Mouse (Mus musculus): ENCODE results near the gene Gm2016.
"Not testable (repeated sequence)": the region's sequence is repeated elsewhere in the genome, so short reads cannot be mapped to it uniquely, and the experiment has no call there.

Gm2016 gene

DNA sequence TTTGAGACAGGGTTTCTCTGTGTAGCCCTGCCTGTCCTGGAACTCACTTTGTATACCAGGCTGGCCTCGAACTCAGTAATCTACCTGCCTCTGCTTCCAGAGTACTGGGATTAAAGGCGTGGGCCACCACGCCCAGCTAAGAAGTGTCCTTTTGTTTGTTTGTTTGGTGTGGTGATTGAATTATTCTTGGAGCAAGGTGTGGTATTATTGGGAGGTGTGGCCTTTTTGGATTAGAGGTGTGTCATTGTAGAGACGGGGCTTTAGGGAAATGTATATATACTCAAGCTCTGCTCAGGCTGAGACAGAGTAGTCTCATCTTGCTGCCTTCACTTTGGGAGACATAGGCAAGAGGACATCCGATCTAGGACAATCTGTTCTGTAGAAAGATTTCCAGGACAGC is at the start of gene Gm2016:
Gene Gm2016, plus strand, starts transcription at position 301 of the 400 bp plus-strand sequence.
- in situ Hi-C loops (cut with MboI; ENCODE audit: low pct_unique_long_range_greater_than_20kb in 1 of 2, low sequenced_read_pairs in 2 of 2, unreplicated experiment in 1 of 2), result not testable (repeated sequence)

DNA sequence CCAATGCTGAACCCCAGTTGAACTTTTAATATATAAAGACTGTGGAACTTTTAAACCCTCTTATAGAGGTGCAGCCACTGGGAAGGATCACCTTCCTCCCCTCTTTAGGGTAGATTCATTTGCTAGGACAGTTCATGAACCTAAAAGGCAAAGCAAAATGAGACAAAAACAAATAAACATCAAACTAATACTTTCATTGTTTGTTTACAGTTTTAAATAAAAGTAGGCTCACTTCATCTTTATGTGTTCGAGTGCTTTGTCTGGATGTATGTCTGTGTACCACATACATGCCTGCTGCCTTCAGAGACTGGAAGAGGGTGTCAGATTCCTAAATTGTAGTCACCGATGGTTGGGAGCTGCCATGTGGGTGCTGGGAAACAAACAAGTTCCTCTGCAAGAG is 31.6 kb upstream of the Gm2016 start, which contains the start of gene Gm2001:
Gene Gm2001, minus strand, starts transcription at position 101 of the 400 bp plus-strand sequence.
- in situ Hi-C loops (cut with MboI; ENCODE audit: low pct_unique_long_range_greater_than_20kb in 1 of 2, low sequenced_read_pairs in 2 of 2, unreplicated experiment in 1 of 2), result not testable (repeated sequence)

DNA sequence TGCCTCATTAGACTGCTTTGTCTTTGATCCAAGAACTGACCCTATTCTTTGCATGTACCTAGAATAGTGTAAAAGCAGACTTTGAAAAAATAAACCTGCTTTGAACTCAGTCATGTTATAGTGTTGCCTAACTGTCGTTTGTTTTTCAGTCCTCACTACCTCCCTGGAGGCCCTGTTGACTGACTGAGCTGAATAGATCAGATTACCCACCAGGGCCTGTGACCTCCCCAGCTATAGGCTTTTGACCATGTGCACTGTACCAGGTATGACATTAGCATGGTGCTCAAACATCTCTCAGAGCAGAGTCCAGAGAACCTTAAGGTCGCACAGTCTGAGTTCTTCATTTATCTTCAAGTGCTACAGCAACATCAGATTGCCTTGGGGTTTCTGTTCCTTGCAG is 23.2 kb upstream of the Gm2016 start:
- in situ Hi-C loops (cut with MboI; ENCODE audit: low pct_unique_long_range_greater_than_20kb in 1 of 2, low sequenced_read_pairs in 2 of 2, unreplicated experiment in 1 of 2), result not testable (repeated sequence)

DNA sequence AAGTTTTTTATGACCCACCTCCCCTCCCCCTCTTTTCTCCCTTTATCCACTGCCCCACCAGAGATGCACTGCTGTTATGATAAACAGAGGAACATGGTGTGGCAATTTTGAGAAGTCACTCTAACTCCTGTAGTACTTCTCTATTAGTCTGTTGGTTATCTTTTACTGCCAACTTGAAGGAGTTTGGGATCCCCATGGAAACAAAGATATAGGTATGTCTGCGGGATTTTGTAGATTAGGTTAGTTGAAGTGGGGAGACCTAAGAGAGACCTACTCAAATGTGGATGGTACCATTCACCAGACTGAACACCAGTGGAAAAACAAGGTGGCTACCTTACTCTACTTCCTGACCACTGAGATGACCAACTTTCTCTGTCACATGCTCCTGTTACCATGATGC is 17.8 kb upstream of the Gm2016 start:
- in situ Hi-C loops (cut with MboI; ENCODE audit: low pct_unique_long_range_greater_than_20kb in 1 of 2, low sequenced_read_pairs in 2 of 2, unreplicated experiment in 1 of 2), result not testable (repeated sequence)

DNA sequence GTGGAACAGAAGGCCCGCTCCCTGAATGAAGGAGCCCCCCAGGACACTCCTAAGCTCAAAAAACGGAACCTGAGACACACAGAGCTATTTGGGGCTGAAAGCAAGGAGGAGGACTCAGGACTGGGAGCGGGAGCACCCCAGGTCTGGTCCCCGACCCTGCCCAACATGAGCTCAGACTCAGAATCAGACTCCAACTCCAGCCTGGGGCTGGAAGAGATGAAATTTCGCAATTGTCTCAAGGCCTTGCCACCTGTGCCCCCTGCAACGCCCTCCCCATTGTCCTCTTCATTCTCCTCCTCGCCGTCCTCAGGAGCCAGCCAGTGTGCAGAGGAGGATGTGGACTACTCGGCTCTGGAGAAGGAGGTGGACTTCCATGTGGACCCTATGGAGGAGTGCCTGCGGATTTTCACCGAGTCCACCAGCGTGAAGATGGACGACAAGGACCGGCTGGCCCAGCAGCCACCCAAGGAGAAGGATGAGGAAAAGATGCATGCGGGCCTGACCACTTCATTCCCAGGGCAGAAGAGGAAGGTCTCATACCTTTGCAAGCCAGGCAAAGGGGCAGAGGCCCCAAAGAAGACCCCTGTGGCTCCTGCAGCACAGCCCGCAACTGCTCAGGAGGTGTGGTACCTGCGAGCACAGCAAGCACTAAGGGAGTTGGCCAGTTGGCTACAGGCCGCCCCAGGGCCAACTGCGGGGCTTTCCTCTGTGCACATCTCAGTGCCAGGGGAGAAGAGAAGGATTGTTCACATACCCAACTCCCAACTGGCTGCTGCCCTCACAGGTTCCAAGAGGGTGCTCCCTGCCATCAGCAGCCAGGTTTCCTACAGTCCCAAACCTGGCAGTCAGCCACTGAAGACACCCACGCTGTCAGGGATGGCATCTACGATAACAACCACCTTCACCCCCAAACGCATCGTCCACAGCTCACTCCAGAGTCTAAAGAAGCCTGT is 11.9 kb upstream of the Gm2016 start:
- in situ Hi-C loops (cut with MboI; ENCODE audit: low pct_unique_long_range_greater_than_20kb in 1 of 2, low sequenced_read_pairs in 2 of 2, unreplicated experiment in 1 of 2), result not testable (repeated sequence)

DNA sequence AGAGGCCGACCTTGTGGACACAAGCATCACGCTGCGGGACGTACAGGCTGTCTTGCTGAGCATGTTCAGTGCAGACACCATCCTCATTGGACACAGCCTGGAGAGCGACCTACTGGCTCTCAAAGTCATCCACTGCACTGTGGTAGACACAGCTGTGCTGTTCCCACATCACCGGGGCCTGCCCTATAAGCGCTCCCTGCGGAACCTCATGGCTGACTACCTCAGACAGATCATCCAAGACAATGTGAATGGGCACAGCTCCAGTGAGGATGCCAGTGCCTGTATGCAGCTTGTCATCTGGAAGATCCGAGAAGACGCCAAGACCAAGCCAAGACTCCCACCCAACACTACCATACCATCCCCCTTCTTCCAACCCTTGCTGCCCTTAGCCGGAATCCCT is 10.2 kb upstream of the Gm2016 start:
- in situ Hi-C loops (cut with MboI; ENCODE audit: low pct_unique_long_range_greater_than_20kb in 1 of 2, low sequenced_read_pairs in 2 of 2, unreplicated experiment in 1 of 2), result not testable (repeated sequence)

DNA sequence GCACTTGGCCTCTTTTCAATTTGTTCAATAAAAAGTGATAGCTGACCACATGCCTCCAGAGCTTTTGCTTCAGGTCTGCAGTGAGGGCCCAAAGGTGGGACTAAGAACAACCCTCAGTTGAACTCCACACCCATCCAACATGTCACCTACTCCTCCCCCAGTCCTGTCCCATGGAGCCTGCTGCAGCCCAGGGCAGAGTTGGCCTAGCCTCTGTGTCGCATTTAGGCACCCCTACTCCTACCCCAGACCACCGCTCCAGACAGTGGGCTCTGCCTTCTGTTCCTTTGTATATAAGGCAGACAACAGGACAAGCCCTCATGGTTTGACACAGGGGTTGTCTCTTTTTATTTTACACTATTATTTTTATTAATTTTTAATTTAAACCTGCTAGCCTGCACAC is 9.8 kb upstream of the Gm2016 start:
- in situ Hi-C loops (cut with MboI; ENCODE audit: low pct_unique_long_range_greater_than_20kb in 1 of 2, low sequenced_read_pairs in 2 of 2, unreplicated experiment in 1 of 2), result not testable (repeated sequence)

DNA sequence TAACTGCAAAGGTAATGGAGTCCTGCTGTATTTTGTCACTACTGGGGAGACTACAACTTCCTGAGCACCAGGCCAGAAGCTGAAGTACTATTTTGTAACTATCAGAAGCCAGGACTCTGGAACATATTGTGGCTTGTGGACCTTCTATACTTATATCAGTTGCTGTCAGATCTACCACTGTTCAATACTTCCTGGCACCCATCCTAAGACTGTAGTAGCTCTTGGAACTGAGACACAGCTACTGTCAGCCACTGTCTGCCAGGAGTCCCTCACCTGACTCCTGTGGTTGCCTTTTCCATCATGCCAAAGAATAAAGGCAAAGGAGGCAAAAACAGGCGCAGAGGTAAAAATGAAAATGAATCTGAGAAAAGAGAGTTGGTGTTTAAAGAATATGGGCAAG is 21.2 kb downstream of the Gm2016 start, which contains the start of gene Gm2022:
Gene Gm2022, plus strand, starts transcription at position 301 of the 400 bp plus-strand sequence.
- in situ Hi-C loops (cut with MboI; ENCODE audit: low pct_unique_long_range_greater_than_20kb in 1 of 2, low sequenced_read_pairs in 2 of 2, unreplicated experiment in 1 of 2), result not testable (repeated sequence)

DNA sequence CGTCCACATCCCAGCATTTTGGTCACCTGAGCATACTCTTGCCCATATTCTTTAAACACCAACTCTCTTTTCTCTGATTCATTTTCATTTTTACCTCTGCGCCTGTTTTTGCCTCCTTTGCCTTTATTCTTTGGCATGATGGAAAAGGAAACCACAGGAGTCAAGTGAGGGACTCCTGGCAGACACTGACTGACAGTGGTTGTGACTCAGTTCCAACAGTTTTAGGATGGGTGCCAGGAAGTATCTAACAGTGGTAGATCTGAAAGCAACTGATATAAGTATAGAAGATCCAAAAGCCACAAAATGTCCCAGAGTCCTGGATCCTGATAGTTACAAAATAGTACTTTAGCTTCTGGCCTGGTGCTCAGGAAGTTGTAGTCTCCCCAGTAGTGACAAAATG is 45.8 kb downstream of the Gm2016 start, which contains the start of gene Gm2035:
Gene Gm2035, minus strand, starts transcription at position 137 of the 400 bp plus-strand sequence.
- in situ Hi-C loops (cut with MboI; ENCODE audit: low pct_unique_long_range_greater_than_20kb in 1 of 2, low sequenced_read_pairs in 2 of 2, unreplicated experiment in 1 of 2), result not testable (repeated sequence)

Data from mouse embryonic stem cell (cell line).